Mouse (Mus musculus): ENCODE measurements around the gene Rhd. TPM values are rescaled to one million over a fixed set of nuclear protein-coding genes. Genes with fewer than 3 reads are reported as not detected.
"Not testable (repeated sequence)": the region's sequence is repeated elsewhere in the genome, so short reads cannot be mapped to it uniquely, and the experiment has no call there.

Rhd gene
- total and polyA plus RNA-seq, 3 experiments, result 0.79 to 1.3 (median 1.1) TPM

GRCm38 (mm10) chr4:134823560-134823959 lies 40.8 kb upstream of the Rhd start:
- dilution Hi-C loops (cut with MboI; ENCODE audit: extremely low pct_ligation_motif_present, extremely low pct_unique_long_range_greater_than_20kb, low sequenced_read_pairs), result no loop called here
- Histone ChIP-seq H3K79me2 (replicated peaks; ENCODE audit: control insufficient read depth, extremely low read depth, insufficient read depth, poor library complexity, severe bottlenecking) (no peaks in the 10 kb centered on the region), H3K36me3 (replicated peaks in 1 of 2; ENCODE audit: control insufficient read depth in 1 of 2, insufficient read depth in 1 of 2, low read length in 1 of 2) (peaks cover 9 to 36% of the 10 kb centered on the region in 2 experiments), H3K27ac (ENCODE audit: insufficient read depth, low read depth) (no peak overlapping the region), H3K4me3 (replicated peaks in 1 of 3; ENCODE audit: low read depth in 2 of 3, low read length in 2 of 3, poor library complexity in 1 of 3) (no peak overlapping the region), H3K4me2 (ENCODE audit: insufficient read depth, low read depth, poor library complexity, severe bottlenecking) (no peak overlapping the region), H3K9ac (ENCODE audit: insufficient read depth, low read depth) (no peak overlapping the region), H3K27me3 (replicated peaks) (no peaks in the 10 kb centered on the region), H3K9me3 (replicated peaks; ENCODE audit: low read length) (no peaks in the 10 kb centered on the region), H3K4me1 (ENCODE audit: control insufficient read depth in 1 of 2, insufficient read depth in 2 of 2) (peaks cover 0 to 10% of the 10 kb centered on the region in 2 experiments; a peak in 2 of 4 replicates)
- DNase-seq (ENCODE audit: extremely low read depth), result no peak
- in situ Hi-C loops (cut with MboI; ENCODE audit: low pct_ligation_motif_present, low pct_unique_long_range_greater_than_20kb, low sequenced_read_pairs), result no loop called here
- TF ChIP-seq JUN (IDR thresholded peaks at IDR 0.05; ENCODE audit: insufficient read depth, low read depth, low read length), result no peak
- no peak for TF ChIP-seq ZNF384 (IDR thresholded peaks at IDR 0.05; ENCODE audit: low read depth, low read length)
- no peak for TF ChIP-seq POLR2A (IDR thresholded peaks at IDR 0.05; ENCODE audit: low read depth, low read length)
- no peak for TF ChIP-seq RCOR1 (conservative IDR thresholded peaks at IDR 0.05; ENCODE audit: low read depth, low read length)
- no peak for TF ChIP-seq ZC3H11A (IDR thresholded peaks at IDR 0.05; ENCODE audit: low read depth, low read length)
- no peak for TF ChIP-seq PAX5 (IDR thresholded peaks at IDR 0.05; ENCODE audit: low read length)

GRCm38 (mm10) chr4:134825864-134826263 lies 38.5 kb upstream of the Rhd start:
- H3K27me3 ChIP-seq (replicated peaks); H3K9me3 ChIP-seq (replicated peaks; ENCODE audit: low read length); in situ Hi-C loops (cut with MboI; ENCODE audit: low pct_ligation_motif_present, low pct_unique_long_range_greater_than_20kb, low sequenced_read_pairs); DNase-seq (ENCODE audit: extremely low read depth); H3K27ac ChIP-seq (ENCODE audit: insufficient read depth, low read depth); H3K9ac ChIP-seq (ENCODE audit: insufficient read depth, low read depth); H3K4me1 ChIP-seq (ENCODE audit: control insufficient read depth in 1 of 2, insufficient read depth in 2 of 2); dilution Hi-C loops (cut with MboI; ENCODE audit: extremely low pct_ligation_motif_present, extremely low pct_unique_long_range_greater_than_20kb, low sequenced_read_pairs); H3K4me2 ChIP-seq (ENCODE audit: insufficient read depth, low read depth, poor library complexity, severe bottlenecking); H3K79me2 ChIP-seq (replicated peaks; ENCODE audit: control insufficient read depth, extremely low read depth, insufficient read depth, poor library complexity, severe bottlenecking); H3K4me3 ChIP-seq (replicated peaks in 1 of 3; ENCODE audit: low read depth in 2 of 3, low read length in 2 of 3, poor library complexity in 1 of 3): not testable (repeated sequence)
- peaks cover 13 to 34% of the 10 kb centered on the region in 2 experiments for H3K36me3 ChIP-seq (replicated peaks in 1 of 2; ENCODE audit: control insufficient read depth in 1 of 2, insufficient read depth in 1 of 2, low read length in 1 of 2)

- no peak overlapping the region for H3K9ac ChIP-seq (ENCODE audit: insufficient read depth, low read depth)
- TF ChIP-seq SIN3A (IDR thresholded peaks at IDR 0.05; ENCODE audit: low read length), result no peak
- no peak for TF ChIP-seq GABPA (IDR thresholded peaks at IDR 0.05; ENCODE audit: insufficient replicate concordance, low read depth, low read length)
- no peak for TF ChIP-seq KAT2A (IDR thresholded peaks at IDR 0.05; ENCODE audit: insufficient replicate concordance, low read length)
- no peak for TF ChIP-seq TCF12 (IDR thresholded peaks at IDR 0.05; ENCODE audit: low read depth, low read length)
- no peak for TF ChIP-seq SMC3 (IDR thresholded peaks at IDR 0.05; ENCODE audit: low read depth, low read length)
- no peak for TF ChIP-seq UBTF (IDR thresholded peaks at IDR 0.05; ENCODE audit: low read depth, low read length)
- no peak for TF ChIP-seq ZMIZ1 (IDR thresholded peaks at IDR 0.05; ENCODE audit: low read depth, low read length)
- TF ChIP-seq MAZ (IDR thresholded peaks at IDR 0.05; ENCODE audit: low read depth, low read length), result no peak
- TF ChIP-seq JUN (IDR thresholded peaks at IDR 0.05; ENCODE audit: insufficient read depth, low read depth, low read length), result no peak
- no peak for TF ChIP-seq MXI1 (IDR thresholded peaks at IDR 0.05; ENCODE audit: low read depth, low read length)
- no peak for TF ChIP-seq USF2 (conservative IDR thresholded peaks at IDR 0.05; ENCODE audit: low read depth, low read length)
- no peak for TF ChIP-seq CHD2 (IDR thresholded peaks at IDR 0.05; ENCODE audit: low read length)
- no peak for TF ChIP-seq ELF1 (IDR thresholded peaks at IDR 0.05; ENCODE audit: low read depth, low read length)
- no peak for TF ChIP-seq TBP (conservative IDR thresholded peaks at IDR 0.05; ENCODE audit: low read depth, low read length)
- TF ChIP-seq ZKSCAN1 (IDR thresholded peaks at IDR 0.05; ENCODE audit: borderline replicate concordance, low read depth, low read length), result no peak
- TF ChIP-seq ZC3H11A (IDR thresholded peaks at IDR 0.05; ENCODE audit: low read depth, low read length), result no peak
- no peak for TF ChIP-seq POLR2A (IDR thresholded peaks at IDR 0.05; ENCODE audit: low read depth, low read length)
- no peak for TF ChIP-seq RAD21 (IDR thresholded peaks at IDR 0.05; ENCODE audit: low read depth, low read length)
- in situ Hi-C loops (cut with MboI; ENCODE audit: low pct_ligation_motif_present, low pct_unique_long_range_greater_than_20kb, low sequenced_read_pairs), result no loop called here
- H3K79me2 ChIP-seq (replicated peaks; ENCODE audit: control insufficient read depth, extremely low read depth, insufficient read depth, poor library complexity, severe bottlenecking), result no peaks in the 10 kb centered on the region
- H3K4me1 ChIP-seq (ENCODE audit: control insufficient read depth in 1 of 2, insufficient read depth in 2 of 2), result peaks cover 0 to 10% of the 10 kb centered on the region in 2 experiments; a peak in 2 of 4 replicates
- dilution Hi-C loops (cut with MboI; ENCODE audit: extremely low pct_ligation_motif_present, extremely low pct_unique_long_range_greater_than_20kb, low sequenced_read_pairs), result no loop called here
- H3K27ac ChIP-seq (ENCODE audit: insufficient read depth, low read depth), result no peak overlapping the region; the same call in 1 of the 2 replicates
- no peak overlapping the region for H3K4me3 ChIP-seq (replicated peaks in 1 of 3; ENCODE audit: low read depth in 2 of 3, low read length in 2 of 3, poor library complexity in 1 of 3)
- H3K4me2 ChIP-seq (ENCODE audit: insufficient read depth, low read depth, poor library complexity, severe bottlenecking), result no peak overlapping the region
- H3K36me3 ChIP-seq (replicated peaks in 1 of 2; ENCODE audit: control insufficient read depth in 1 of 2, insufficient read depth in 1 of 2, low read length in 1 of 2), result peaks cover 13 to 36% of the 10 kb centered on the region in 2 experiments
- no peaks in the 10 kb centered on the region for H3K27me3 ChIP-seq (replicated peaks)
- DNase-seq (ENCODE audit: extremely low read depth), result no peak
- H3K9me3 ChIP-seq (replicated peaks; ENCODE audit: low read length), result no peaks in the 10 kb centered on the region
Observed at GRCm38 (mm10) chr4:134826348-134826747, 38.0 kb upstream of the Rhd start.

Measured in CH12.LX (cell line).